Mouse (Mus musculus) liver, adult (tissue): Measurements from ENCODE around the gene Pip5k1c.

Experiments used
- GATA4 ChIP-seq: IDR thresholded peaks from 2 replicates; pipeline ENCODE4 v1.6.1; 2014; ENCODE audit warnings: mild to moderate bottlenecking, low read length; ENCODE audit not compliant: insufficient replicate concordance

Gene Pip5k1c

DNA sequence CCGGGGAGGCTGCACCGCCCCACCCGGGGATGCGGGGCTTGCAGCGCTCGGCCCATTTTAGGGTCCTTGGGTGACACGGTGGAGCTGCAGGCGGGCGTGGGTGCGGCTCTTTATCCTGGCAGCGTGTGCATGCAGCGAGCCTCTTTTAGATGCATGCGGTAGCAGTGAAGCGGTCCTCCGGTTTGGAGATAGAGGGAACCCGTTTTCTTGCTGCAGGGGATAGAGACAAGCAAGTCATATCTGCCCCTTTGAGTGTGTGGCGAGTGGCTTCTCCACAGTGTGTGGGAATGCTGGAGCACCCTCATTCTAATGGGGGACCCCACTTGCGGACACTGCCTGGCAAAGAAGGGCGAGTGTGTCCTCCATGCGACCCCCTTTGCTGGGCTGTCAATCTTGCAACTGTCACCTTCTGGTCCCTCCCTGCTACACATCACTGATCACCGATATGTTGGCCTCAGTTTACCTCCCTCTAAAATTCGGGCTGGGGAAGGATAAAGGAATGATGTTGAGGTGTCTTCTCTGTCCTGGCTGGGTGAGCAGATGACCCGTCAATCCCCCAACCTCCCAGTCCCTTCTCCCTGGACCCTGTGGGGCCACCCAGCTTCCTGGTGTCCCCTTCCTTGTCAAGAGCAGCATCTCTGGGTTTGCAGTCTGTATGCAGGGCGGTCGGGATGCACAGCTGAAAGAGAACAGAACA is 719 bp downstream of the Pip5k1c start:
- TF ChIP-seq GATA4 = no peak

DNA sequence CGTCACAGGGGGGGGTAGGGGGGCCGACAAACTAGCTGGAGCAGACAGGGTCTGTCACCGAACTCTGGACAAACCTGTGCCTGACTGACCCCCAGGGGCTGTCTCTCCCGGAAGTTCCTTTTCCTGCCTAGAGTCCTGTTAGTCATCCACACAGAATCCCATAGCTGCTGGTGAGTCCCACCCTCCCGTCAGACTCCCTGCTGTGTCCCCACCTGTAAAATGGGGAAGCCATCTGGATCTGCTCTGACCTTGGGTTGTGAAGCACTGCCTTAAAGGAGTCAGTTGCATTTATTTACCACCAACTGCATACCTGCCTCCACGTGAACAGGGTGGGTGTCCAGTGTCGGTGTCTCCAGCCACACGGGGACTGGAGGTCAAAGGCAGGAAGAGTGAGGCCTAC is 1.7 kb downstream of the Pip5k1c start:
- no peak for TF ChIP-seq GATA4

DNA sequence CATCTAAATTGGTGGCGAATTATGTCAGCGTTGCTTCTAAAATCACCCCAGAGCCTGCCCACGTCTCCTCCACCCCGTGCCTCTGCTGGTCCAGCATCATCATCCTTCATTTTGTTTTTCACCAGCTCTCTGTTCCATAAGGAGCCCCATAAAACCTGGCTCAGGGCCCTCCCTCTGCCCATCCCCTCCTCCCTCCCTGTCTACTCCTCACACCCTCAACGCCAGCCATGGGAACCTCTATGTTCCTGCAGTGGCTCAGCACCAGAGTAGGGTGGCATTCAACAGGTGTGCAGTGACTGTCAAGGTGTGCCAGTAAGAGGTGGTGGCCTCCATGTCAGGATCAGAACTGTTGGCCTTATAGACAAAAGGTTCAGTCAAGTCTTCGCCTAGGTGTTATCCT is 2.4 kb downstream of the Pip5k1c start:
- no peak for TF ChIP-seq GATA4

GRCm38 (mm10) chr10:81297246-81297645 is 4.5 kb downstream of the Pip5k1c start:
- no peak for TF ChIP-seq GATA4

- no peak for TF ChIP-seq GATA4
Observed at GRCm38 (mm10) chr10:81297845-81298244, 5.1 kb downstream of the Pip5k1c start.

GRCm38 (mm10) chr10:81298369-81299100 is 5.8 kb downstream of the Pip5k1c start:
- TF ChIP-seq GATA4 = no peak

GRCm38 (mm10) chr10:81299585-81300351 is 7.0 kb downstream of the Pip5k1c start:
- TF ChIP-seq GATA4 = no peak

DNA sequence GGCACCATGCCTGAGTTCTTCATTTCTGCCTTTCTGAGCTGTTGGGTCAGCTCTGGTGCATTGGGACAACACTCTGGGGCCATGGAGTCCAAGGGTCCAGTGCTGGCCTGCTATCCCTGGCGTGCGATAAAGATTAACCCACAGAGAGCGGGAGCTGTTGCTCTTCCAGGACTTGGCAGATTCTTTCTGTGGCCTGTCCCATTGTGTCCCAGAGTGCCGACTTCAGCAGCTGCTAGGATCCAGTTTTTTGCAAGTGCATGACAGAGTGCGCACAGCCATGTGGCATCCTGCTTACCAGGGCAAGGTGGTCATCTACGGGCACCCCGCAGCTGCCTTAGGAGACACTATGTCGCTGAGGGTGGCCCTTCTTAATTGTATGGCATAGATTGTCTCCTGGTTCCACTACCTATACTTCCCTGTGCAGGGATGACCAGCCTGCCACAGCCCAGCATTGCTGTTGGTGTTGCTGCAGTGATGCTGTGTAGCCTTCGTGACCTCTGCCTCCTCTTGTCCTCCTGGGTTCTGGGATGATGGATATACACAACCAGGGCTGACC is 7.7 kb downstream of the Pip5k1c start:
- TF ChIP-seq GATA4 = peak; percentile 65; the same call in 1 of the 2 replicates

DNA sequence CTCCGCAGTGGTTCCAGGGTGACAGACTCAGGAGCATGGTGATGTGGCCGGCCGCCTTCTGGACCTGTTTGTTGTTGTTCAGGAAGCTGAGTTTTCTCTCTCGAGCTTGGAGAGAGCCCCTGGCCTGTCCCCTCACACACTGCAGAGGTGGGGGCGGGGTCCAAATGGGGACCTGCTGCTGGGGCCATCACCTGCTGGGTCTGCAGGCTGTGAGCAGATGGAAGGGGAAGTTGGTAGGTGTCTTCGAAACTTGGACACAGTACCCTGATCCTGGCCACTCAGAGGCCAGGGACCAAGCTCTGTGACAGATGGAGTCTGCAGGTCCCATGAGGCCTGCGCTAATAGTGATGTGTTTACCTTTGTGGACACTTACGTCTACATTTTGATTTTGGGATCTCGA is 8.6 kb downstream of the Pip5k1c start:
- TF ChIP-seq GATA4 = no peak

DNA sequence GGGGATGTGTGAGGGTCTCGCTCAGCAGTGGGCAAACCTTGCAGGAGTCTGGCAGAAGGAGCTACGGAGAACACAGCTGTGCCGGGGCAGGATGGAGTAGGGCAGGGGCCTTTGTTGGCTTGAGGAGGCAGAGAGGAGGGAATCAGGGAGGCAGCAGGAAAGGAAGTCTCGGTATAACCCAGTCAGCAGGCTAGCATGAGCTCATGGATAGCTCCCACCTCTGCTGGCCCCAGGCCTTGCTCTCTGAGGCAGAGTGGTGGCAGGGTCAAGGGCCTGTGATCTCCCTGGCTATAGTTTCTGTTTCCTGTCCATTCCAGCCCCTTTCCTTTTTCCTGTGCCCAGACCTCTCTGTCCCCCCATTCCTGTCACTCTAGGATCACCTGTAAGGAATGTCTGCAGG is 9.5 kb downstream of the Pip5k1c start:
- TF ChIP-seq GATA4 = 0 out of 2 replicates have a peak, but pooled peaks have one; percentile 7

DNA sequence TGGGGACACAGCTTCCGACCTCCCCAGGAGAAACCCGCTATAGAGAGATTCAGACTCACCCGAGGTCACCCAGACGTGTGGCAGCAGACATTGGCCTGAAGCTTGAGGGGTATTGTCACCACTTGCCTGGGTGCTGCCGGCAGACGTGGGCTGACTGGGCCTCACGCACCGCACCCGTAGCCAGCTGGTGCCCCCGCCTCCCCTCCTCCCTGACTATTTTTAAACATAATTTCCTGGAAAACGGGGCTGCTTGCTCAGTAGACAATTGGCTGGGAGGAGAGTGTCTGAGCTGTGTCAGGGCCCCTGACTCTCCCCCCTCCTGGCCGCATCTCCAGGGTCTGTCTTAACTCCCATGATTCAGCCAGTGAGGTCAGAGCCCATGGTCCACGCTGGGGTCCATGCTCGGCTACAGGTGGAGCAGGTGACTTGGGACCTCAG is 10.0 kb downstream of the Pip5k1c start:
- no peak for TF ChIP-seq GATA4

GRCm38 (mm10) chr10:81303258-81303657 is 10.5 kb downstream of the Pip5k1c start:
- no peak for TF ChIP-seq GATA4

DNA sequence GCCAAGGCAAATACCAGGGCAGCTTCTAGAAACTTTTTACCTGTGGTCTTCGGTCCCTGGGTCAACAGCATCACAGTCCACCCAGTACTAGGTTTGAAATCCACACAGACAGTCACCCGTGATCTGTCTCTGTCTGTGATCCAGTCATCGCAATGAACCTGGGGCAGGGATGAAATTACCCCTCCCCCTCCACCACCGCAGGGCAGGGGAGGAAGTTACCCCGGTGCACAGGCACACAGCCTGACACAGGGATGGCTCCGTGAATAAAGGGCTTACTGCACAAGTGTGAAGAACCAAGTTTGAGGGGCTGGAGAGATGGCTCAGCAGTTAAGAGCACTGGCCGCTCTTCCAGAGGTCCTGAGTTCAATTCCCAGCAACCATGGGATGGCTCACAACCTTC is 11.0 kb downstream of the Pip5k1c start:
- TF ChIP-seq GATA4 = no peak

GRCm38 (mm10) chr10:81304597-81305238 is 12.0 kb downstream of the Pip5k1c start:
- TF ChIP-seq GATA4 = peak; percentile 33; the same call in 1 of the 2 replicates

DNA sequence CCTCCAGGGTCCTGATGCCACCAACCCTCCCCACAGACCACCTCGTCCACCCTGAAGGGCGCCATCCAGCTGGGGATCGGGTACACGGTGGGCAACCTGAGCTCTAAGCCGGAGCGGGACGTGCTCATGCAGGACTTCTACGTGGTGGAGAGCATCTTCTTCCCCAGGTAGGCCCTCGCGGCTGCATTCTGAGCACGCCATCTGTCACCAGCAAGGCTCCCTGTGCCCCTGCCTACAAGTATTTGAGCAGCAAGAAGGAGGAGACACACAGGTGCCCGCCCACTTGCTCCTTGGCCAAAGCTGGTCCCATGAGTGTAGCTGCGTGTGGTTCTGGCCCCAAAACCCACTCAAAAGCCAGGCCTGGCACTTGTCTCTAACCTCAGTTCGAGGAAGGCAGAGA is 12.9 kb downstream of the Pip5k1c start:
- no peak for TF ChIP-seq GATA4
